Mouse (Mus musculus): ENCODE data around the gene Unc13d. TPM values are rescaled to one million over a fixed set of nuclear protein-coding genes. Genes with fewer than 3 reads are reported as not detected.
"Not testable (repeated sequence)": the region's sequence is repeated elsewhere in the genome, so short reads cannot be mapped to it uniquely, and the experiment has no call there.

The Unc13d gene
- polyA plus RNA-seq, 1 experiment from 2014 or later, result 3.1 TPM

DNA sequence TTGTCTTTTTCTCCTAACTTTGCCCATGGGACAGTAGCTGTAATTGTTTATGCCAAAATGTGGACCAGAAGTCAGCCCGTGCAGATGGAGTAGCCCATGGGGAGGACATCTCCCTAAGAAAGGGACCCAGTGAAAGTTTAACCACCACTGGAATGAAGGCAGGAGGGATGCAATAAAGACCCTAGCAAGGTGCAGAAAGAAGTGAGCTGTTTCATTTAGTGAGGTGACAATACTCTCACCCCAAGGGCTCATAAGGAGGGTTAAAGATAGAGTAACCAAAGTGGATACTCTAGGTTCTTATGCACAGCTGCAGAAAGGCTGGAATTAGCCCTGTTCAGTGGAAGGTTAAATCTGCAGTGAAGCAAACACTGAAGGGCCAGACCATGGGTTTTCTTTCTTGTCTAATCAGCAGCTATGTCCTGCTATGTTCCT lies 58.4 kb downstream of the Unc13d start:
- H3K36me3 ChIP-seq, result peaks cover 25% of the 10 kb centered on the region
- DNase-seq (ENCODE audit: low spot score), result no peak
- no peak overlapping the region for H3K27ac ChIP-seq
- H3K9me3 ChIP-seq, result no peaks in the 10 kb centered on the region
- 68% methylated on average over 1 of the region's 1 CpGs for WGBS
- peaks cover under 1% of the 10 kb centered on the region; the same call in 1 of the 2 replicates for H3K27me3 ChIP-seq (ENCODE audit: insufficient read depth, poor library complexity, severe bottlenecking)
- H3K4me1 ChIP-seq (replicated peaks), result peaks cover 13% of the 10 kb centered on the region
- no peak overlapping the region for H3K4me3 ChIP-seq

DNA sequence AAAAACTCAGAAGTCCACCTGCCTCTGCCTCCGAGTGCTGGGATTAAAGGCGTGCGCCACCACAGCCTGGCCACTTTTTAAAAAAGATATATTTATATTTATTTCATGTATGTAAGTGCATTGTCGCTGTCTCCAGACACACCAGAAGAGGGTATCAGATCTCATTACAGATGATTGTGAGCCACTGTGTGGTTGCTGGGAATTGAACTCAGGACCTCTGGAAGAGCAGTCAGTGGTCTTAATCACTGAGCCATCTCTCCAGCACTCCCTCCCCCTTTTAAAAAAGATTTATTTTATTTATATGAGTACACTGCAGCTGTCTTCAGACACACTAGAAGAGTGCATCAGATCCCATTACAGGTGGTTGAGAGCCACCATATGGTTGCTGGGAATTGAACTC lies 58.9 kb downstream of the Unc13d start:
- WGBS, result 90% methylated on average over 4 of the region's 4 CpGs
- not testable (repeated sequence) for H3K4me3 ChIP-seq, H3K9me3 ChIP-seq

DNA sequence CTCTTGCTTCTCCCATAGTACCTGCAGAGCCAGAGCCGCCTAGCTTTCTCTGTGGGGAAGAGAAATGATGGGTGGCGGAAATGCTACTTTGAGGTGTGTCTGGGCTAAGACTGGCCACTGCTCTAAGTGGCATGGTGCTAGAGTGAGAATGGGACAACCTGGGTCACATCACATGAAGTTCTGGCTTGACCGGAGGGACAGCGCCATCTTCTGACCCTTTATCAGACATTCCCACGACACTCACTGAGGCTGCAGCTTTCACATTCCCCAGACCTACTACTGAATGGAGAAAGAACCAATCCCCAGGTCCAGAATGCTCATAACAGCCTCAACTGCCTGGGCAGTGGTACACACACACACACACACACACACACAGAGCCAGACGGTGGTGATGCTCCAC lies 59.7 kb downstream of the Unc13d start:
- WGBS, result 28% methylated on average over 6 of the region's 6 CpGs
- Histone ChIP-seq H3K4me3 (no peak overlapping the region), H3K27me3 (ENCODE audit: insufficient read depth, poor library complexity, severe bottlenecking) (peaks cover 11% of the 10 kb centered on the region; the same call in 1 of the 2 replicates), H3K9me3 (no peaks in the 10 kb centered on the region), H3K36me3 (peaks cover 18% of the 10 kb centered on the region), H3K27ac (no peak overlapping the region), H3K4me1 (replicated peaks) (peaks cover 18% of the 10 kb centered on the region)
- peak; percentile 49 for DNase-seq (ENCODE audit: low spot score)

More for the DNA sequence above, 58.9 kb downstream of the Unc13d start:
- H3K4me1 ChIP-seq (replicated peaks), result peaks cover 16% of the 10 kb centered on the region
- not testable (repeated sequence) for H3K27ac ChIP-seq; DNase-seq (ENCODE audit: low spot score); H3K27me3 ChIP-seq (ENCODE audit: insufficient read depth, poor library complexity, severe bottlenecking)
- H3K36me3 ChIP-seq, result peaks cover 25% of the 10 kb centered on the region

DNA sequence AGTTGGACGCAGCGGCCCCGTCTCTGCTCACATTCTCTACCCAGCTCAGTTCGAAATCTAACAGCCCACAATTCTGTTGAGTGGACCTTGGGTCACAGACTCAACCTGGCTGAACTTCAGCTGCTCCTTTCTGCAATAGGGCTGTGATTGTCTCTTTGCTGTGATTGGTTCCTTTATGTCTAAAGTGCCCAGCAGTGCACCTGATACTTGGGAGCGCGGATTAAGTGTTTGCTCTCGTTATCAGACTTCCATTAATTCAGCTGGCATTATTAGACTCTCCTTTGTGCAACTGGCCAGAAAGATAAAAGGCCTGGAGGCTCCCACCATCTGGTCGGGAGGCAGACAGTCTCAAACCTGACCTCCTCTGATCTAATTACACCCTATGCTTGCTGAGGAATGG lies 62.9 kb downstream of the Unc13d start:
- Histone ChIP-seq H3K4me1 (replicated peaks) (peaks cover 44% of the 10 kb centered on the region), H3K27ac (no peak overlapping the region), H3K4me3 (no peak overlapping the region), H3K36me3 (peaks cover 12% of the 10 kb centered on the region), H3K27me3 (ENCODE audit: insufficient read depth, poor library complexity, severe bottlenecking) (peaks cover 13% of the 10 kb centered on the region; the same call in 1 of the 2 replicates), H3K9me3 (no peaks in the 10 kb centered on the region)
- 77% methylated on average over 8 of the region's 8 CpGs for WGBS
- DNase-seq (ENCODE audit: low spot score), result no peak

DNA sequence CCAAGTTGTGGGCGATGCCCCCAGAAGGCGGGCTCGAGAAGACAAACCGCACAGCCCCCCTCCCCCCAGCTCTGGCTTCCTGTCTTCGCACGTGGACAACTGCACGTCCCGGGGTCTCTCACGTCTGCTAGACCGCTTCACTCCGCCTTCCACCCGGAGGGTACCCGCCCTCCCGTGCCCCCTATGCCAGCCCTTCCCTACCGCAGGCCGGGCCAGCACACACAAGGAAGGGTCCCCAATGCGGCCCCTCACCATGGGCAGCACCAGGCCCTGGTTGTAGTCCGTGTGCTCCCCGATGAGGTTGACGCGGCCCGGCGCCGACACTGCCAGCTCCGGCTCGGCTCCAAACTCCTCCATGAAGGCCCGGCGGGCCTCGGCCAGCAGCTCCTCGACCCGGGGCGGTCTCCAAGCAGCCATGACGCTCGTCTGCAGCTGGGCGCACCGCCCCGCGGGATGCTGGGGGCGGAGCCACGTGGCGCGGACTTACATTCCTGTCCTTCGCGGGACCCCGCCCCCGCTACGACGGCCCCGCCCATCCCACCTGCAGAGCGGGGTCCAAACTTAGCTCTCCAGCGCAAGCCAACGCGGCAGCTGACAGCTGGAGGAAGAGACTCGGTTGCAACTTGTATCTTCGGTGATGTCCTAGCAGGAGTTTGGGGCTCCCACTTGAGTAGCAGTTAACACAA lies 65.4 kb downstream of the Unc13d start, which contains the start of gene Galk1:
TSS of gene Galk1 (minus strand) at position 458 of the 686 bp plus-strand sequence.
- H3K27me3 ChIP-seq (ENCODE audit: insufficient read depth, poor library complexity, severe bottlenecking), result peaks cover 13% of the 10 kb centered on the region; the same call in 1 of the 2 replicates
- peak; percentile 90 for DNase-seq (ENCODE audit: low spot score)
- WGBS, result under 1% methylated on average over 55 of the region's 55 CpGs

More for the DNA sequence above, 65.4 kb downstream of the Unc13d start, which contains the start of gene Galk1:
- Histone ChIP-seq H3K36me3 (peaks cover 34% of the 10 kb centered on the region), H3K9me3 (no peaks in the 10 kb centered on the region), H3K4me1 (replicated peaks) (peaks cover 53% of the 10 kb centered on the region), H3K4me3 (peak within 1 kb of the TSS; percentile 66), H3K27ac (peak within 1 kb of the TSS; percentile 90)

Other genes starting within 250 kb of the Unc13d start
- gene Myo15b, start 219.6 kb downstream of the Unc13d start, polyA plus RNA-seq (2016; fragmentation: Nextera tagmentation; extraction: Ambion mirVana), result 0.19 and 0.21 TPM in 2 replicates
- 1.4 and 4.2 TPM in 2 replicates for gene Smim5, start 178.0 kb downstream of the Unc13d start, polyA plus RNA-seq (2016; fragmentation: Nextera tagmentation; extraction: Ambion mirVana)
- 1.4 and 1.6 TPM in 2 replicates for gene Smim6, start 165.9 kb downstream of the Unc13d start, polyA plus RNA-seq (2016; fragmentation: Nextera tagmentation; extraction: Ambion mirVana)
- gene Sap30bp, start 144.7 kb downstream of the Unc13d start, polyA plus RNA-seq (2016; fragmentation: Nextera tagmentation; extraction: Ambion mirVana), result 44.7 and 52.5 TPM in 2 replicates
- gene Recql5, start 144.5 kb downstream of the Unc13d start, polyA plus RNA-seq (2016; fragmentation: Nextera tagmentation; extraction: Ambion mirVana), result 27.3 and 28.8 TPM in 2 replicates
- 0.92 and 0.94 TPM in 2 replicates for gene Itgb4, start 103.3 kb downstream of the Unc13d start, polyA plus RNA-seq (2016; fragmentation: Nextera tagmentation; extraction: Ambion mirVana)
- gene Galk1, start 65.2 kb downstream of the Unc13d start, polyA plus RNA-seq (2016; fragmentation: Nextera tagmentation; extraction: Ambion mirVana), result 184 and 204 TPM in 2 replicates
- gene H3f3b, start 50.0 kb downstream of the Unc13d start, polyA plus RNA-seq (2016; fragmentation: Nextera tagmentation; extraction: Ambion mirVana), result 1,623 and 1,834 TPM in 2 replicates
- gene Unk, start 47.6 kb downstream of the Unc13d start, polyA plus RNA-seq (2016; fragmentation: Nextera tagmentation; extraction: Ambion mirVana), result 47.7 and 51.3 TPM in 2 replicates
- 98.1 and 128 TPM in 2 replicates for gene Wbp2, start 9.0 kb upstream of the Unc13d start, polyA plus RNA-seq (2016; fragmentation: Nextera tagmentation; extraction: Ambion mirVana)
- 3.1 and 4.3 TPM in 2 replicates for gene Trim47, start 49.2 kb upstream of the Unc13d start, polyA plus RNA-seq (2016; fragmentation: Nextera tagmentation; extraction: Ambion mirVana)
- gene Trim65, start 53.2 kb upstream of the Unc13d start, polyA plus RNA-seq (2016; fragmentation: Nextera tagmentation; extraction: Ambion mirVana), result 1.8 and 2.0 TPM in 2 replicates
- gene Mrpl38, start 60.9 kb upstream of the Unc13d start, polyA plus RNA-seq (2016; fragmentation: Nextera tagmentation; extraction: Ambion mirVana), result 108 and 114 TPM in 2 replicates
- 59.2 and 62.8 TPM in 2 replicates for gene Fbf1, start 90.2 kb upstream of the Unc13d start, polyA plus RNA-seq (2016; fragmentation: Nextera tagmentation; extraction: Ambion mirVana)
- gene Ten1, start 120.9 kb upstream of the Unc13d start, polyA plus RNA-seq (2016; fragmentation: Nextera tagmentation; extraction: Ambion mirVana), result 68.5 and 78.9 TPM in 2 replicates
- gene Acox1, start 121.1 kb upstream of the Unc13d start, polyA plus RNA-seq (2016; fragmentation: Nextera tagmentation; extraction: Ambion mirVana), result 21.8 TPM in 2 replicates
- 0.35 and 0.76 TPM in 2 replicates for gene Evpl, start 160.1 kb upstream of the Unc13d start, polyA plus RNA-seq (2016; fragmentation: Nextera tagmentation; extraction: Ambion mirVana)
- 96.2 and 100 TPM in 2 replicates for gene Srp68, start 196.3 kb upstream of the Unc13d start, polyA plus RNA-seq (2016; fragmentation: Nextera tagmentation; extraction: Ambion mirVana)
- gene Galr2, start 203.0 kb upstream of the Unc13d start, polyA plus RNA-seq (2016; fragmentation: Nextera tagmentation; extraction: Ambion mirVana), result 0.11 and 0.33 TPM in 2 replicates
- 52.2 and 79.2 TPM in 2 replicates for gene Exoc7, start 229.3 kb upstream of the Unc13d start, polyA plus RNA-seq (2016; fragmentation: Nextera tagmentation; extraction: Ambion mirVana)